Mouse (Mus musculus): ENCODE data around the gene Coro2a.

- no peak for TF ChIP-seq FOSL1 (IDR thresholded peaks at IDR 0.05; ENCODE audit: insufficient read depth, low read length, poor library complexity, severe bottlenecking)
- peak; percentile 68 for TF ChIP-seq CTCF (IDR thresholded peaks at IDR 0.05; ENCODE audit: control insufficient read depth, insufficient read depth, insufficient read length)
- TF ChIP-seq MAX (IDR thresholded peaks at IDR 0.05), result no peak
- no peak for TF ChIP-seq USF1 (IDR thresholded peaks at IDR 0.05; ENCODE audit: low read depth)
Measured at GRCm38 (mm10) chr4:46497286-46497892, 104.6 kb downstream of the Coro2a start.

Measured in C2C12 (cell line).